Mouse (Mus musculus): ENCODE data around the gene Frmd4a.

Gene Frmd4a

DNA sequence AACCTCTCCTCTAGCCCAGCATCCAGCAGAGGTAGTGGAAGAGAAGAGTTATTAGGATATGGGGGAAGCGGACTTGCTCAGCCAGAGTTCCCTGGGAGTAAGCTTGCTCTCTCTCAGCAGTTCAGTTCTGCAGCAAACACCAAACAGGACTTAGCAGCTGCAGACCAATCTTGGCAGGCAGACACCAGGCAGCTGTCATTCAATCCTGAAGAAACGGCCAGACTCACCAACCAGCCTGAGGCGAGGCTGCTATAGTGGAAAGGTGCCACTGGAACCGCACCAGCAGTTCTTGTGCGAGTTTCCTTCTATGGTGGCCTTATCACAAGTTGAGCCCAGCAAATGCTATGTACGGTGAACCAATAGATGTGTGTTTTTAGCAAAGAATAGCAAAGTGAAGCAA is 406.4 kb downstream of the Frmd4a start:
- Histone ChIP-seq H3K4me3 (replicated peaks; ENCODE audit: low read length) (no peak overlapping the region), H3K36me3 (ENCODE audit: insufficient read depth, low read length) (no peaks in the 10 kb centered on the region), H3K27me3 (ENCODE audit: insufficient read depth, low read length) (no peaks in the 10 kb centered on the region), H3K4me1 (replicated peaks; ENCODE audit: low read depth, low read length) (peaks cover 16% of the 10 kb centered on the region), H3K9me3 (ENCODE audit: low read length) (no peaks in the 10 kb centered on the region)
- TF ChIP-seq POU5F1 (IDR thresholded peaks at IDR 0.05; ENCODE audit: borderline replicate concordance, low read length) = no peak
- TF ChIP-seq NANOG (IDR thresholded peaks at IDR 0.05; ENCODE audit: borderline replicate concordance, low read length) = no peak
- TF ChIP-seq CTCF (conservative IDR thresholded peaks at IDR 0.05; ENCODE audit: low read length) = no peak

DNA sequence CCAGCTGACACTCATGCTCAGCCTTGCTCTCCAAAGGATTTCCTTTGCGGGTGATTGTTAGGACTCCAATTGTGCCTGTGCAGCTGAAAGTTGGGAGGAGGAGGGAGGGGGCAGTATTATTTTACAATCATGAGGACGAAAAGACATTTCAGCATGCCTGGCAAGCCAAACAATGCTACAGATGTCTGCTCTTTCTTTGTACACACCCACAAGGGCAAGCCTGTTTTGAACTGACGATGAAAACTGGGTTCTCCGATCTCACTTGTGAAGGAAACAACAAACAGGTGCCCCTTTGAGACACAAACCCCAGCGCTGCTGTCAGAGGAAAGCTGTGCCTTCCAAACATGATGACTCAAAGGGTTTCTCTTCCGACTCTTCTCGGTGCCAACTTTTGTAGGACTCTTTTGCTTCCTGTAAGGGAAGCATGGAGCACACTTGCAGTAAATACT is 410.9 kb downstream of the Frmd4a start:
- Histone ChIP-seq H3K36me3 (ENCODE audit: insufficient read depth, low read length) (no peaks in the 10 kb centered on the region), H3K9me3 (ENCODE audit: low read length) (no peaks in the 10 kb centered on the region), H3K27me3 (ENCODE audit: insufficient read depth, low read length) (no peaks in the 10 kb centered on the region), H3K4me3 (replicated peaks; ENCODE audit: low read length) (no peak overlapping the region), H3K4me1 (replicated peaks; ENCODE audit: low read depth, low read length) (no peaks in the 10 kb centered on the region)
- TF ChIP-seq NANOG (IDR thresholded peaks at IDR 0.05; ENCODE audit: borderline replicate concordance, low read length) (no peak), CTCF (conservative IDR thresholded peaks at IDR 0.05; ENCODE audit: low read length) (no peak), POU5F1 (IDR thresholded peaks at IDR 0.05; ENCODE audit: borderline replicate concordance, low read length) (no peak)

DNA sequence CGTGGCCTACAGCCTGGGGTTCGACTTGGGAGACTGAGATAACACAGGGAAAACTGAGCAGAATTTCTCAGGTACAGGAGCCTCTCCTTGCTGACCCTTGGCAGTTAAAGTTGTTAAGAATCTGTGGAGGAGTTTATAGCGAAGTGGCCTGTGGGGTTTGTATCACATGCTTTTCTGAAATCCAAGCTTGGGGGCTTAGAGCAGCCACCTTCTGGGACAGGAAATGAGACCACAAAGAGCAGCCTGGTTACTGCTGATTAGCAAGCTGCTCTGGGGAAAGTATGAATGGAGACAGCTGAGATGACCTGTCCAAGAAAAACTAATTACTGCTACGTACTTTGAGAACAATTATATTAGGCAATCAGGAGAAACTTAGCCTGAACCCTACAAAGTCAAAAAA is 415.6 kb downstream of the Frmd4a start:
- H3K9me3 ChIP-seq (ENCODE audit: low read length) = no peaks in the 10 kb centered on the region
- H3K4me3 ChIP-seq (replicated peaks; ENCODE audit: low read length) = no peak overlapping the region
- no peaks in the 10 kb centered on the region for H3K36me3 ChIP-seq (ENCODE audit: insufficient read depth, low read length)
- TF ChIP-seq CTCF (conservative IDR thresholded peaks at IDR 0.05; ENCODE audit: low read length) (no peak), NANOG (IDR thresholded peaks at IDR 0.05; ENCODE audit: borderline replicate concordance, low read length) (no peak), POU5F1 (IDR thresholded peaks at IDR 0.05; ENCODE audit: borderline replicate concordance, low read length) (no peak)
- no peaks in the 10 kb centered on the region for H3K27me3 ChIP-seq (ENCODE audit: insufficient read depth, low read length)
- 0 out of 2 replicates have a peak, but pooled peaks cover 5% of the 10 kb centered on the region for H3K4me1 ChIP-seq (replicated peaks; ENCODE audit: low read depth, low read length)

DNA sequence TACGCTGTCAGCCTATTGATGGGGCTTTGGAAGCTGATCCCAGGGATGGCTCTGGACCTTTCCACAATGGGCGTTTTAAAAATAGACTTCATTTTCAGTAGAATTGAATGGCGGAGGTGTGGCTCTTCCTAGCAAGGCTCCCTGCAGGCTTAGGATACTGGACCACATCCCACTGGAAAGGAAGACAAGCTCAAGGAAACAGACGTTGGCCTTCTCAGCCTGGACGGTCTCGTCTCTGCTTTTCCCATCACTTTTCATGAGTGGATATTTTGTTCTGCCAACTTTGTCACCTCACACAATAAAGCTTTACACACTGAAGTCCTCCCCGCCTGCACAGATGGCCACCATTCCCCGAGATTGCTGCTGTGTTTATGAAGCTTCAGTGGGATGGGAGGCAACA is 417.5 kb downstream of the Frmd4a start:
- H3K4me3 ChIP-seq (replicated peaks; ENCODE audit: low read length) = no peak overlapping the region
- TF ChIP-seq CTCF (conservative IDR thresholded peaks at IDR 0.05; ENCODE audit: low read length) = no peak
- no peak for TF ChIP-seq POU5F1 (IDR thresholded peaks at IDR 0.05; ENCODE audit: borderline replicate concordance, low read length)
- TF ChIP-seq NANOG (IDR thresholded peaks at IDR 0.05; ENCODE audit: borderline replicate concordance, low read length) = no peak

DNA sequence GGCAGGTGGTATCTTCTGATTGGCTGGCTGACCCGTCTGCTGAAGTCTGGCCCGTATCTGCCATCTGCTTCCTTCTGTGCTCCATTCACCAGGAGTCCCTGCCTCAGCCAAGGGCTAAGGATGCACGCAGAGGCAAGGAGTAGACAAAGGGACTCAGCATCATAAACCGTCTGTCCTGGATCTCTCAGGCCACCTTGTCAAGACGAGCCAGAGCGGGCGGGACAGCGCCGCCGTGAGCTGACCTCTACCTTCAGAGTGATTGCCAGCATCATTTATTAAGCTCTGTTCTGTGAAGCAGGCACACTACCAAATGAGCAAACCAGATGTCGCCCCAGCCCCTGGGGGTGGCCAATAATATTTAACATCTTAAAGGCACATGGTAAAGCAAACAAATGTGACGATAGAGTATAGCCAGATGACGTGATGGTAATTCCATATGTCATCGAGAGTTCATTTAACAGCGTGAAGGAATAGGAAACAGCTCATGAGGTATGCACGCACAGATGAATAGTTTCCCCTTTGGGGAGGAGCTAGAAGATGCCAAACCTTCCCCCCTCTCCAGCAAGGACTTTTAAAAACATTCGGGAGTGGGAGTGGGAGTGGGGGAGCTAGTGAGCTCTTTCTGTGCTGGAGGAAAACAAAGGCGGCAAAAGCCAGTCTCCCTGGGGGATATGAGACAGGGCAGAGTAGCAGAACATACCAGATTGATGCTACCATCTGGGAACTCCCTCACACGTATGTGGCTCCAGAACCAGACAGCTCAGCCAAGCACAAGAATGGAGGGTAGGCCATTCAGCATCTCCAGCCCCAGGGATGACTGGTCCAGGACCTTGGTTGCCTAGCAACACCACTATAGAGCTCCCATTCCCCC is 419.1 kb downstream of the Frmd4a start:
- TF ChIP-seq CTCF (conservative IDR thresholded peaks at IDR 0.05; ENCODE audit: low read length) (no peak), NANOG (IDR thresholded peaks at IDR 0.05; ENCODE audit: borderline replicate concordance, low read length) (no peak), POU5F1 (IDR thresholded peaks at IDR 0.05; ENCODE audit: borderline replicate concordance, low read length) (no peak)
- H3K36me3 ChIP-seq (ENCODE audit: insufficient read depth, low read length) = no peaks in the 10 kb centered on the region
- 0 out of 2 replicates have a peak overlapping the region, but pooled peaks have one; percentile 17 for H3K4me3 ChIP-seq (replicated peaks; ENCODE audit: low read length)
- peaks cover 2% of the 10 kb centered on the region; the same call in 1 of the 2 replicates for H3K27me3 ChIP-seq (ENCODE audit: insufficient read depth, low read length)
- H3K4me1 ChIP-seq (replicated peaks; ENCODE audit: low read depth, low read length) = peaks cover 9% of the 10 kb centered on the region; the same call in 1 of the 2 replicates
- H3K9me3 ChIP-seq (ENCODE audit: low read length) = no peaks in the 10 kb centered on the region

More for the DNA sequence above, 417.5 kb downstream of the Frmd4a start:
- Histone ChIP-seq H3K9me3 (ENCODE audit: low read length) (no peaks in the 10 kb centered on the region), H3K4me1 (replicated peaks; ENCODE audit: low read depth, low read length) (0 out of 2 replicates have a peak, but pooled peaks cover 5% of the 10 kb centered on the region), H3K36me3 (ENCODE audit: insufficient read depth, low read length) (no peaks in the 10 kb centered on the region), H3K27me3 (ENCODE audit: insufficient read depth, low read length) (no peaks in the 10 kb centered on the region)

DNA sequence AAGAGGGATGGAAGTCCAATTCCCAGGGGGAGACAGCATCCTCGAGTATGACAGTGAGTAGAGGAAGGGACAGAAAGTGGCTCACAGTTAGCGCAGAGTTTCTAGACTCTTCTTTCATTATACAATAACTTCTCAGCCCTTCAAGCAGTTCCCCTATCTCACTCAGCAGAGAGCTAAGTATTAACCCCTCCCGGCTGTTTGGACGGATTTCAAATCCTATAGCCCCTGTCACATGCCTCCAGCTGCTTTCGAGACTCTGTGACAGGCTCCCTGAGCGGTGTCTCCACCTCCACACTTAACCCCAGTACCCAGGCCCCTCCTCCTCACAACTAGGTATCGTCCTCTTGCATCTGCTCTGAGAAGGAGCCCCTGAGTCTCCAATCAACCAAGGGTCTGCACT is 421.2 kb downstream of the Frmd4a start:
- Histone ChIP-seq H3K36me3 (ENCODE audit: insufficient read depth, low read length) (no peaks in the 10 kb centered on the region), H3K4me3 (replicated peaks; ENCODE audit: low read length) (no peak overlapping the region), H3K4me1 (replicated peaks; ENCODE audit: low read depth, low read length) (peaks cover 9% of the 10 kb centered on the region; the same call in 1 of the 2 replicates), H3K27me3 (ENCODE audit: insufficient read depth, low read length) (peaks cover 2% of the 10 kb centered on the region; the same call in 1 of the 2 replicates), H3K9me3 (ENCODE audit: low read length) (no peaks in the 10 kb centered on the region)
- no peak for TF ChIP-seq CTCF (conservative IDR thresholded peaks at IDR 0.05; ENCODE audit: low read length)
- TF ChIP-seq NANOG (IDR thresholded peaks at IDR 0.05; ENCODE audit: borderline replicate concordance, low read length) = no peak
- no peak for TF ChIP-seq POU5F1 (IDR thresholded peaks at IDR 0.05; ENCODE audit: borderline replicate concordance, low read length)

DNA sequence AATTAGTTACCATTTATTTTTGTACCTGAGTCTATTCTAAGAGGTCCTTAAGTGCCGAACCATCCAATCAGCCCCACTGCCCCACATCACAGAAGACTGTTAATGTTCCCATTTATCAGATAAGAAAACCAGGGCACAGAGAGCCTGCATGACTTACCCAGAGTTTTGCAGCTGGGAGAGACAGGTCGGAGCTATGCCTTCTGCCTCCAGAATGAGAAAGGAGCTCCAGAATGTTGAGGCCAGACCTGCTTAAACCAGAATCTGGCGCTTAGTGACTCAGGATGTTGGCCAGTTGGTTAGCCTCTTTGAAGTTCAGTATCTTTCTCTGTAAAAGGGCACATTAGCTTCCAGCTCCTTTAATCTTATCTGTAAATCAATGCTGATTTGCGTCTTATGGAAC is 422.4 kb downstream of the Frmd4a start:
- H3K9me3 ChIP-seq (ENCODE audit: low read length) = no peaks in the 10 kb centered on the region
- H3K27me3 ChIP-seq (ENCODE audit: insufficient read depth, low read length) = peaks cover 2% of the 10 kb centered on the region; the same call in 1 of the 2 replicates
- no peak for TF ChIP-seq NANOG (IDR thresholded peaks at IDR 0.05; ENCODE audit: borderline replicate concordance, low read length)
- no peak for TF ChIP-seq CTCF (conservative IDR thresholded peaks at IDR 0.05; ENCODE audit: low read length)
- TF ChIP-seq POU5F1 (IDR thresholded peaks at IDR 0.05; ENCODE audit: borderline replicate concordance, low read length) = no peak
- H3K4me3 ChIP-seq (replicated peaks; ENCODE audit: low read length) = no peak overlapping the region
- peaks cover 9% of the 10 kb centered on the region; the same call in 1 of the 2 replicates for H3K4me1 ChIP-seq (replicated peaks; ENCODE audit: low read depth, low read length)
- H3K36me3 ChIP-seq (ENCODE audit: insufficient read depth, low read length) = no peaks in the 10 kb centered on the region

DNA sequence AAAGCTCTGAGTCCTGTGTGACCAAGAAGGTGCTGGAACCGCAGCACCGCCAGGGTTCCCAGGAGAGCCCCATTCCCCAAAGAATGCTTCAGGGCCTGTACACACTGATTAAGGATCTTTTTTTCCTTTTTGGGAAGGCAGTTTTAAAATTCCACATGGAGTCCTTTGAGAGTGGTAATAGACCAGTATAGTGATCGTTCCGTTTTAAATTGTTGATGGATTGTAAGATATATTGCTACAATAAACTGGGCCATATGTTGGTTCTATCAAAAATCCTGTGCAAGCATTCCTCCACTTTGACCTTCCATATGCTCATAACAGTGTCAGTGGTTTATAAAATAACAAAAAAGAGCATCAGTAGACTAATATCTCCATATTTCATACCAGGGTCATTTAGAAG is 424.3 kb downstream of the Frmd4a start:
- no peaks in the 10 kb centered on the region for H3K36me3 ChIP-seq (ENCODE audit: insufficient read depth, low read length)
- TF ChIP-seq POU5F1 (IDR thresholded peaks at IDR 0.05; ENCODE audit: borderline replicate concordance, low read length) (no peak), CTCF (conservative IDR thresholded peaks at IDR 0.05; ENCODE audit: low read length) (no peak), NANOG (IDR thresholded peaks at IDR 0.05; ENCODE audit: borderline replicate concordance, low read length) (no peak)

More for the DNA sequence above, 424.3 kb downstream of the Frmd4a start:
- H3K4me1 ChIP-seq (replicated peaks; ENCODE audit: low read depth, low read length) = peaks cover 3% of the 10 kb centered on the region; the same call in 1 of the 2 replicates
- no peak overlapping the region for H3K4me3 ChIP-seq (replicated peaks; ENCODE audit: low read length)
- H3K27me3 ChIP-seq (ENCODE audit: insufficient read depth, low read length) = peaks cover 2% of the 10 kb centered on the region; the same call in 1 of the 2 replicates
- H3K9me3 ChIP-seq (ENCODE audit: low read length) = no peaks in the 10 kb centered on the region
